Mouse (Mus musculus) CD4-positive, CD25-positive, alpha-beta regulatory T cell (primary cell): ENCODE measurements around the gene Dmtf1. TPM values are rescaled to one million over a fixed set of nuclear protein-coding genes. Genes with fewer than 3 reads are reported as not detected.

Experiments
- polyA plus RNA-seq: library from polyadenylated mRNA; unstranded; fragments of 100-300 nt; shearing (Covaris generic); gene quantifications from one replicate; pipeline ENCODE4 v1.2.1, GENCODE M21; 2017

Dmtf1 gene
- polyA plus RNA-seq: 92.8 TPM

GRCm38 (mm10) chr5:9161456-9162041, at the start of gene Dmtf1:
Dmtf1 (minus strand) TSS chr5:9161776.

GRCm38 (mm10) chr5:9100207-9100848, 61.2 kb downstream of the Dmtf1 start, which contains the start of gene Tmem243:
Tmem243 (plus strand) TSS chr5:9100668.

Other genes with a start within 250 kb of the Dmtf1 start
- 60.4 TPM for gene Crot, start 164.5 kb downstream of the Dmtf1 start, polyA plus RNA-seq
- gene Tmem243, start 61.1 kb downstream of the Dmtf1 start, polyA plus RNA-seq: 151 TPM
- not detected for gene 9330182L06Rik, start 104.3 kb upstream of the Dmtf1 start, polyA plus RNA-seq